Mouse (Mus musculus): Measurements from ENCODE around the gene Mprip. TPM values are rescaled to one million over a fixed set of nuclear protein-coding genes. Genes with fewer than 3 reads are reported as not detected.

Gene Mprip
- polyA plus RNA-seq, 1 experiment from 2014 or later, result 26.3 TPM

GRCm38 (mm10) chr11:59744374-59744773 is 83.3 kb downstream of the Mprip start:
- 90% methylated on average over 4 of the region's 4 CpGs for WGBS (ENCODE audit: missing documents)
- Histone ChIP-seq H3K27ac (no peak overlapping the region), H3K79me2 (ENCODE audit: inconsistent target) (no peaks in the 10 kb centered on the region), H3K36me3 (ENCODE audit: inconsistent target) (no peaks in the 10 kb centered on the region; the same call in 1 of the 2 replicates), H3K4me3 (ENCODE audit: inconsistent target) (no peak overlapping the region)

GRCm38 (mm10) chr11:59745851-59746250 is 84.7 kb downstream of the Mprip start:
- Histone ChIP-seq H3K79me2 (ENCODE audit: inconsistent target) (no peaks in the 10 kb centered on the region), H3K27ac (no peak overlapping the region), H3K36me3 (ENCODE audit: inconsistent target) (peaks cover 7% of the 10 kb centered on the region; the same call in 1 of the 2 replicates), H3K4me3 (ENCODE audit: inconsistent target) (no peak overlapping the region)
- 36% methylated on average over 5 of the region's 5 CpGs for WGBS (ENCODE audit: missing documents)

GRCm38 (mm10) chr11:59746614-59747013 is 85.5 kb downstream of the Mprip start:
- H3K4me3 ChIP-seq (ENCODE audit: inconsistent target), result no peak overlapping the region
- no peaks in the 10 kb centered on the region for H3K79me2 ChIP-seq (ENCODE audit: inconsistent target)
- no peak overlapping the region for H3K27ac ChIP-seq
- 93% methylated on average over 2 of the region's 2 CpGs for WGBS (ENCODE audit: missing documents)
- peaks cover 8% of the 10 kb centered on the region; the same call in 1 of the 2 replicates for H3K36me3 ChIP-seq (ENCODE audit: inconsistent target)

- no peak overlapping the region for H3K27ac ChIP-seq
- WGBS (ENCODE audit: missing documents), result 98% methylated on average over 3 of the region's 3 CpGs
- H3K4me3 ChIP-seq (ENCODE audit: inconsistent target), result no peak overlapping the region
- peaks cover 23% of the 10 kb centered on the region; the same call in 1 of the 2 replicates for H3K36me3 ChIP-seq (ENCODE audit: inconsistent target)
- no peaks in the 10 kb centered on the region for H3K79me2 ChIP-seq (ENCODE audit: inconsistent target)
Observed at GRCm38 (mm10) chr11:59749050-59749449, 87.9 kb downstream of the Mprip start.

GRCm38 (mm10) chr11:59754504-59754903 is 93.4 kb downstream of the Mprip start:
- WGBS (ENCODE audit: missing documents), result 93% methylated on average over 6 of the region's 6 CpGs

GRCm38 (mm10) chr11:59756351-59756750 is 95.2 kb downstream of the Mprip start:
- no peak overlapping the region for H3K27ac ChIP-seq
- WGBS (ENCODE audit: missing documents), result 86% methylated on average over 4 of the region's 4 CpGs
- H3K79me2 ChIP-seq (ENCODE audit: inconsistent target), result no peaks in the 10 kb centered on the region
- H3K36me3 ChIP-seq (ENCODE audit: inconsistent target), result peaks cover 48% of the 10 kb centered on the region; the same call in 1 of the 2 replicates
- no peak overlapping the region for H3K4me3 ChIP-seq (ENCODE audit: inconsistent target)

More at GRCm38 (mm10) chr11:59754504-59754903, 93.4 kb downstream of the Mprip start:
- Histone ChIP-seq H3K36me3 (ENCODE audit: inconsistent target) (peaks cover 46% of the 10 kb centered on the region; the same call in 1 of the 2 replicates), H3K79me2 (ENCODE audit: inconsistent target) (no peaks in the 10 kb centered on the region), H3K4me3 (ENCODE audit: inconsistent target) (no peak overlapping the region), H3K27ac (no peak overlapping the region)

GRCm38 (mm10) chr11:59758191-59758985 is 97.3 kb downstream of the Mprip start:
- 81% methylated on average over 9 of the region's 9 CpGs for WGBS (ENCODE audit: missing documents)
- no peak overlapping the region for H3K4me3 ChIP-seq (ENCODE audit: inconsistent target)
- H3K27ac ChIP-seq, result no peak overlapping the region
- H3K79me2 ChIP-seq (ENCODE audit: inconsistent target), result no peaks in the 10 kb centered on the region
- H3K36me3 ChIP-seq (ENCODE audit: inconsistent target), result peaks cover 32% of the 10 kb centered on the region; the same call in 1 of the 2 replicates

GRCm38 (mm10) chr11:59759178-59759577 is 98.1 kb downstream of the Mprip start:
- WGBS (ENCODE audit: missing documents), result 90% methylated on average over 4 of the region's 4 CpGs
- Histone ChIP-seq H3K4me3 (ENCODE audit: inconsistent target) (no peak overlapping the region), H3K27ac (no peak overlapping the region), H3K36me3 (ENCODE audit: inconsistent target) (peaks cover 33% of the 10 kb centered on the region; the same call in 1 of the 2 replicates), H3K79me2 (ENCODE audit: inconsistent target) (no peaks in the 10 kb centered on the region)

GRCm38 (mm10) chr11:59759626-59760025 is 98.5 kb downstream of the Mprip start:
- H3K4me3 ChIP-seq (ENCODE audit: inconsistent target), result no peak overlapping the region
- WGBS (ENCODE audit: missing documents), result 87% methylated on average over 2 of the region's 2 CpGs
- no peak overlapping the region for H3K27ac ChIP-seq
- peaks cover 38% of the 10 kb centered on the region; the same call in 1 of the 2 replicates for H3K36me3 ChIP-seq (ENCODE audit: inconsistent target)
- H3K79me2 ChIP-seq (ENCODE audit: inconsistent target), result no peaks in the 10 kb centered on the region

GRCm38 (mm10) chr11:59760796-59761195 is 99.7 kb downstream of the Mprip start:
- Histone ChIP-seq H3K4me3 (ENCODE audit: inconsistent target) (no peak overlapping the region), H3K36me3 (ENCODE audit: inconsistent target) (peaks cover 36% of the 10 kb centered on the region), H3K79me2 (ENCODE audit: inconsistent target) (no peaks in the 10 kb centered on the region), H3K27ac (no peak overlapping the region)
- 96% methylated on average over 6 of the region's 6 CpGs for WGBS (ENCODE audit: missing documents)

GRCm38 (mm10) chr11:59769307-59769706 is 108.2 kb downstream of the Mprip start:
- Histone ChIP-seq H3K27ac (no peak overlapping the region), H3K79me2 (ENCODE audit: inconsistent target) (no peaks in the 10 kb centered on the region), H3K36me3 (ENCODE audit: inconsistent target) (peaks cover 58% of the 10 kb centered on the region), H3K4me3 (ENCODE audit: inconsistent target) (no peak overlapping the region)
- 83% methylated on average over 2 of the region's 2 CpGs for WGBS (ENCODE audit: missing documents)

- H3K36me3 ChIP-seq (ENCODE audit: inconsistent target), result peaks cover 55% of the 10 kb centered on the region
- no peak overlapping the region for H3K4me3 ChIP-seq (ENCODE audit: inconsistent target)
Observed at GRCm38 (mm10) chr11:59769738-59770137, 108.6 kb downstream of the Mprip start.

GRCm38 (mm10) chr11:59770753-59771152 is 109.6 kb downstream of the Mprip start:
- 32% methylated on average over 7 of the region's 7 CpGs for WGBS (ENCODE audit: missing documents)
- H3K36me3 ChIP-seq (ENCODE audit: inconsistent target), result peaks cover 47% of the 10 kb centered on the region
- H3K27ac ChIP-seq, result no peak overlapping the region
- H3K79me2 ChIP-seq (ENCODE audit: inconsistent target), result no peaks in the 10 kb centered on the region
- H3K4me3 ChIP-seq (ENCODE audit: inconsistent target), result no peak overlapping the region

More at GRCm38 (mm10) chr11:59769738-59770137, 108.6 kb downstream of the Mprip start:
- H3K27ac ChIP-seq, result no peak overlapping the region
- no peaks in the 10 kb centered on the region for H3K79me2 ChIP-seq (ENCODE audit: inconsistent target)
- WGBS (ENCODE audit: missing documents), result 93% methylated on average over 6 of the region's 6 CpGs

GRCm38 (mm10) chr11:59772291-59772690 is 111.2 kb downstream of the Mprip start:
- Histone ChIP-seq H3K27ac (no peak overlapping the region), H3K4me3 (ENCODE audit: inconsistent target) (no peak overlapping the region), H3K36me3 (ENCODE audit: inconsistent target) (peaks cover 35% of the 10 kb centered on the region), H3K79me2 (ENCODE audit: inconsistent target) (no peaks in the 10 kb centered on the region)
- WGBS (ENCODE audit: missing documents), result 91% methylated on average over 2 of the region's 2 CpGs

- Histone ChIP-seq H3K79me2 (ENCODE audit: inconsistent target) (no peaks in the 10 kb centered on the region), H3K4me3 (ENCODE audit: inconsistent target) (no peak overlapping the region)
- WGBS (ENCODE audit: missing documents), result 96% methylated on average over 4 of the region's 4 CpGs
Observed at GRCm38 (mm10) chr11:59772902-59773301, 111.8 kb downstream of the Mprip start.

More at GRCm38 (mm10) chr11:59772902-59773301, 111.8 kb downstream of the Mprip start:
- Histone ChIP-seq H3K27ac (no peak overlapping the region), H3K36me3 (ENCODE audit: inconsistent target) (peaks cover 29% of the 10 kb centered on the region)
